Mouse (Mus musculus): ENCODE measurements around the gene Irx6. TPM values are rescaled to one million over a fixed set of nuclear protein-coding genes. Genes with fewer than 3 reads are reported as not detected.
A peak's percentile ranks its signal among the peaks of the same experiment; 100 is the strongest.

The Irx6 gene
- polyA plus RNA-seq, 1 experiment from 2014 or later = not detected

DNA sequence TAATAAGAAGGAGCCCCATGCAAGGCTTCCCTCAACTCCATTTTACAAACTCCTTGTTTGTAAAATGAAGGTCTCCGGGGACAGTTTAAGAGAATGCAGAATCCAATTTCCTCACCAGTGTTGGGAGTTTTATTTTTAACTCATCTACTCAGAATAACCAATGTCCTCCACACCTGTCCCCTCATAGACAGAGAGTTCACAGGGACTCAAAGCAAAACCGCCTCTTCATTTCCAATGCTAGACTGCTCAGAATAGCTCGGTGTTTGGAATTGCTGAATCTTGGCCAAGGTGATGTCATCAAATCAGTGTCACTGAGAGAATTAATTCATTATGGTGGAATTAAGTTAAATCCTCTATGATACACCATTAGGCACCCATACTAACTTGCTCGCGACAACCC is 44.0 kb downstream of the Irx6 start:
- H3K4me1 ChIP-seq (ENCODE audit: insufficient read depth, low read depth, low read length) = no peaks in the 10 kb centered on the region
- ATAC-seq = no peak
- WGBS = 83% methylated on average over 5 of the region's 5 CpGs
- no peak overlapping the region for H3K27ac ChIP-seq (ENCODE audit: low read length)
- TF ChIP-seq EP300 (IDR thresholded peaks at IDR 0.05) (no peak), CTCF (IDR thresholded peaks at IDR 0.05) (no peak)
- H3K4me3 ChIP-seq (ENCODE audit: low read depth, low read length) = no peak overlapping the region
- no peaks in the 10 kb centered on the region for H3K36me3 ChIP-seq (ENCODE audit: insufficient read depth, low read length)
- no peak for DNase-seq (ENCODE audit: low spot score)
- H3K9me3 ChIP-seq (ENCODE audit: low read length) = no peaks in the 10 kb centered on the region
- no peak overlapping the region for H3K9ac ChIP-seq (replicated peaks; ENCODE audit: low read depth)
- no peak overlapping the region for H3K4me2 ChIP-seq (replicated peaks; ENCODE audit: low read depth, low read length)
- H3K27me3 ChIP-seq (replicated peaks; ENCODE audit: insufficient read depth, low read length) = no peaks in the 10 kb centered on the region

DNA sequence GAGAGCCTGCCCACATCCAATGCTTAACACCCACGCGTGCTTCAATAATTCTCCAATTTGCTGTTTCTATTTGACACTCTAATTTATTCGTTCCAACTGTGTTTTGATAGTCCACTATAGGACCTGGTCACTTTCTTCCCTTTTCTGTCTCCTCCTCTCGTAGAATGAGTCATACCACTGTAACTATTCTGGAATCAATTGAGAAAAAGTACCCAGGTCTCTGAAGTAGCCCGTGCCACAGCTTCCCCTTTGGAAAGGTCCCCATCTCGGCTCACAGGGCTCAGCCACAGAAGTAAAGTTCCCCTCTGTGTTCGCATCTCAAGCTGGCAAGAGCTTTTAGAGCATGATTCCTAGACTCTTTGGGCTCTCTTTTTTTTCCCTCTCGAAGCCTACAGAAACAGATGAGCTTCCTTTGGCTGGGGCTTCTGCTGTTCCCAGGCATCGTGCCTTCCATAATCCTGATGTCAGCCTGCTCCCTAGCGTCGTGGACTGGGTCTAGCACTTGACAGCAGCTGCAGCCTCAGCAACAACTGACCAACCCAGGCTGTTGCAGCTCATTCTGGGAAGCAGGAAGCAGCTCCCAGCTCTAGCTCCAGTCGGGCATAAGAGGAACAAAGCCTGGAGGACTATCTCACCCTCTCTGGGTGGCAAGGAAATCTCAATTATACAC is 47.3 kb downstream of the Irx6 start:
- Histone ChIP-seq H3K36me3 (ENCODE audit: insufficient read depth, low read length) (no peaks in the 10 kb centered on the region), H3K4me3 (ENCODE audit: low read depth, low read length) (no peak overlapping the region), H3K9ac (replicated peaks; ENCODE audit: low read depth) (no peak overlapping the region), H3K27ac (ENCODE audit: low read length) (no peak overlapping the region), H3K4me1 (ENCODE audit: insufficient read depth, low read depth, low read length) (no peaks in the 10 kb centered on the region), H3K4me2 (replicated peaks; ENCODE audit: low read depth, low read length) (no peak overlapping the region), H3K9me3 (ENCODE audit: low read length) (no peaks in the 10 kb centered on the region), H3K27me3 (replicated peaks; ENCODE audit: insufficient read depth, low read length) (no peaks in the 10 kb centered on the region)
- no peak for TF ChIP-seq EP300 (IDR thresholded peaks at IDR 0.05)
- TF ChIP-seq CTCF (IDR thresholded peaks at IDR 0.05) = peak; percentile 74
- WGBS = 30% methylated on average over 12 of the region's 12 CpGs
- peak; percentile 83 for ATAC-seq
- peak; percentile 80 for DNase-seq (ENCODE audit: low spot score)

DNA sequence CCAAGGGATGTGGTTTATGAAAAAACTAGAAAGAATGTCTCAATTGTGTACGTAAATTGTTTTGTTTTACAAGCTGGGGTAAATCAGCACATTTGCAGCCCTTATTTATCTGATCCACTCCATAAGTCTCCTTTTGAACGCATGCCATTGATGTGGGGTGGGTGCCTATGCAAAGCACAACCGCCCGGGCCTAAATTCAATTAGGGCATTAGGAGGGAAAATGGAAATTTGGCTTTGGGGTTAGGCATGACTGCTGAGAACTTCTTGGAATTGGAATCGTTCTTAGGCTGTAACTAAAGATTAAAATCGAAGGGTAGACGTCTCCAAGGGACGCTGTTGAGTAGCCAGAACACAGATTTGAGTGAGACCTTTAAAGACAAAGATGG is 47.8 kb downstream of the Irx6 start:
- H3K27ac ChIP-seq (ENCODE audit: low read length) = no peak overlapping the region
- no peak for TF ChIP-seq EP300 (IDR thresholded peaks at IDR 0.05)
- no peak for TF ChIP-seq CTCF (IDR thresholded peaks at IDR 0.05)
- no peak overlapping the region for H3K4me2 ChIP-seq (replicated peaks; ENCODE audit: low read depth, low read length)
- 69% methylated on average over 8 of the region's 8 CpGs for WGBS
- H3K9me3 ChIP-seq (ENCODE audit: low read length) = no peaks in the 10 kb centered on the region
- no peak overlapping the region for H3K9ac ChIP-seq (replicated peaks; ENCODE audit: low read depth)
- H3K27me3 ChIP-seq (replicated peaks; ENCODE audit: insufficient read depth, low read length) = no peaks in the 10 kb centered on the region
- H3K4me3 ChIP-seq (ENCODE audit: low read depth, low read length) = no peak overlapping the region
- DNase-seq (ENCODE audit: low spot score) (no peak), ATAC-seq (no peak)
- no peaks in the 10 kb centered on the region for H3K36me3 ChIP-seq (ENCODE audit: insufficient read depth, low read length)
- no peaks in the 10 kb centered on the region for H3K4me1 ChIP-seq (ENCODE audit: insufficient read depth, low read depth, low read length)

DNA sequence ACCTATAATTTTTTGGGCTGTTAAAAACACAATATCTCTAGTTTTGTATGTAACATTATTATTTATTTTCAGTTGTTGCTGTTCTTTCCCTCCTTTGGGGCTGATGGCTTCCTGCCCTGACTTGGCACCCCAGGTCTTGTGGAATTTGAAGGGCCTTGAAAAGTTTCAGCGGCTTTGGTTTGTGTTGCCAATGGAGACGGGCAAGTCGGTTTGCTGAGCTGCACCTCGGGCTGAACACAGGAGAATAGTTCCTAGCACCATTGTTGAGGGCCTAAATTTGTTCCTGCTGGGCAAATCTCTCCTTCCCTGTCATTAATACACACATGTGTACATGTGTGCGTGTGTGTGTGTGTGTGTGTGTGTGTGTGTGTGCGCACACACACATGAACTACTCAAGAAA is 49.2 kb downstream of the Irx6 start:
- DNase-seq (ENCODE audit: low spot score) = no peak
- H3K9ac ChIP-seq (replicated peaks; ENCODE audit: low read depth) = no peak overlapping the region
- no peak overlapping the region for H3K4me2 ChIP-seq (replicated peaks; ENCODE audit: low read depth, low read length)
- ATAC-seq = no peak
- H3K4me3 ChIP-seq (ENCODE audit: low read depth, low read length) = no peak overlapping the region
- no peak for TF ChIP-seq CTCF (IDR thresholded peaks at IDR 0.05)
- no peak for TF ChIP-seq EP300 (IDR thresholded peaks at IDR 0.05)
- H3K9me3 ChIP-seq (ENCODE audit: low read length) = no peaks in the 10 kb centered on the region
- no peak overlapping the region for H3K27ac ChIP-seq (ENCODE audit: low read length)
- H3K4me1 ChIP-seq (ENCODE audit: insufficient read depth, low read depth, low read length) = no peaks in the 10 kb centered on the region
- 47% methylated on average over 6 of the region's 6 CpGs for WGBS
- no peaks in the 10 kb centered on the region for H3K27me3 ChIP-seq (replicated peaks; ENCODE audit: insufficient read depth, low read length)
- no peaks in the 10 kb centered on the region for H3K36me3 ChIP-seq (ENCODE audit: insufficient read depth, low read length)

DNA sequence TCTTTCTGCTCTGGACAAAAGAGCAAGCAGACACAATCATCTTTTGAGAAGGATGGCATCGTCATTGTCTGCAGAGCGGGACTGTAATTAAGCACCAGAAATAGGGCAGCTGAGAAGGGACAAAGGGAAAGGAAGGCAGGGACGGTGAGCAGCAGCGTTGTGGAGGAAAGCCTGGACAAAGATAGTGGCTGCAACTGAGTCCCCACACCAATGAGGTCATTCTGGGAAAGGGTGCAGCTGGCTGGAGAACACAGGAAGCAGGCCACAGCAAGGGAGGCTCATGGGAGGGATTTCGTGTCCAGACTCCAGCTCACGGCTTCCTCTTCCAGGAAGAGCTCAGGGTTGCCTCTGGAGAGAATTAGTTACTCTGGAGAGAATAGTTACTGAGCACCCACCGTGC is 49.9 kb downstream of the Irx6 start:
- Histone ChIP-seq H3K27me3 (replicated peaks; ENCODE audit: insufficient read depth, low read length) (no peaks in the 10 kb centered on the region), H3K36me3 (ENCODE audit: insufficient read depth, low read length) (no peaks in the 10 kb centered on the region), H3K9ac (replicated peaks; ENCODE audit: low read depth) (no peak overlapping the region), H3K4me3 (ENCODE audit: low read depth, low read length) (no peak overlapping the region), H3K4me2 (replicated peaks; ENCODE audit: low read depth, low read length) (no peak overlapping the region), H3K4me1 (ENCODE audit: insufficient read depth, low read depth, low read length) (no peaks in the 10 kb centered on the region), H3K27ac (ENCODE audit: low read length) (no peak overlapping the region), H3K9me3 (ENCODE audit: low read length) (no peaks in the 10 kb centered on the region)
- ATAC-seq = no peak
- TF ChIP-seq EP300 (IDR thresholded peaks at IDR 0.05) (no peak), CTCF (IDR thresholded peaks at IDR 0.05) (no peak)
- DNase-seq (ENCODE audit: low spot score) = no peak
- WGBS = 53% methylated on average over 7 of the region's 7 CpGs

DNA sequence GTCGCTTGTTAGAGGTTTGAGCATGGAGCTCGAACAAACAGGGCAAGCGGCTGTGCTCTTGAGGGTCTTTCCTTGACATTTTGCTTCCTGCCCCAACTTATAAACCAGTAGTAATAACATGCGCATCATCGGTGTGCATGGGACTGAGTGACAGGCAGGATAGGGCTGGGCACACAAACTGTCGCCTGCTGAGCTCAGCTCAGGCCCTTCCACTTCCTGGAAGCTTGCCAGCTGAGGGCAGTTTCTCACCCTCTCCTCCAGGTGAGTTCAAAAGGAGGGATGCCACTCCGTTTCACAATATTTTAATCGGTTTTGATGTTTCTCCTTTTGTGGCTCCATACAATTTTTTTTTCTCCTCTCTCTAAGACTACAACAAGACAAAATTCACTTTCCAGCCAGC is 50.3 kb downstream of the Irx6 start:
- ATAC-seq = no peak
- Histone ChIP-seq H3K4me1 (ENCODE audit: insufficient read depth, low read depth, low read length) (no peaks in the 10 kb centered on the region), H3K9ac (replicated peaks; ENCODE audit: low read depth) (no peak overlapping the region), H3K27ac (ENCODE audit: low read length) (no peak overlapping the region), H3K4me3 (ENCODE audit: low read depth, low read length) (no peak overlapping the region), H3K4me2 (replicated peaks; ENCODE audit: low read depth, low read length) (no peak overlapping the region), H3K27me3 (replicated peaks; ENCODE audit: insufficient read depth, low read length) (no peaks in the 10 kb centered on the region), H3K36me3 (ENCODE audit: insufficient read depth, low read length) (no peaks in the 10 kb centered on the region), H3K9me3 (ENCODE audit: low read length) (no peaks in the 10 kb centered on the region)
- no peak for TF ChIP-seq EP300 (IDR thresholded peaks at IDR 0.05)
- no peak for TF ChIP-seq CTCF (IDR thresholded peaks at IDR 0.05)
- 54% methylated on average over 8 of the region's 8 CpGs for WGBS
- no peak for DNase-seq (ENCODE audit: low spot score)

Other genes with a start within 250 kb of the Irx6 start
- gene Mmp2, start 153.0 kb downstream of the Irx6 start, polyA plus RNA-seq (2015; fragmentation: Nextera tagmentation; extraction: Ambion mirVana) = 161 and 195 TPM in 2 replicates
- gene Lpcat2, start 181.1 kb downstream of the Irx6 start, polyA plus RNA-seq (2015; fragmentation: Nextera tagmentation; extraction: Ambion mirVana) = 7.6 and 9.4 TPM in 2 replicates
- 0.13 TPM in 1 of 2 replicates, not detected in the other for gene Capns2, start 227.1 kb downstream of the Irx6 start, polyA plus RNA-seq (2015; fragmentation: Nextera tagmentation; extraction: Ambion mirVana)

Measured in lung, postnatal 0 days (tissue).